Mouse (Mus musculus): ENCODE measurements around the gene Krr1. TPM values are rescaled to one million over a fixed set of nuclear protein-coding genes. Genes with fewer than 3 reads are reported as not detected.

Gene Krr1
- total and polyA plus RNA-seq, 2 experiments: 2.6 to 13.6 TPM

- Histone ChIP-seq H3K79me2 (ENCODE audit: control insufficient read depth, insufficient read depth, low read length) (no peaks in the 10 kb centered on the region), H3K4me1 (ENCODE audit: control insufficient read depth, insufficient read depth, low read length) (peaks cover 13% of the 10 kb centered on the region), H3K27ac (replicated peaks; ENCODE audit: insufficient read depth, low read depth, low read length) (no peak overlapping the region), H3K36me3 (ENCODE audit: control insufficient read depth, insufficient read depth, low read length) (no peaks in the 10 kb centered on the region), H3K27me3 (ENCODE audit: control insufficient read depth, insufficient read depth, low read length) (no peaks in the 10 kb centered on the region), H3K9ac (ENCODE audit: low read depth, low read length) (no peak overlapping the region), H3K4me3 (ENCODE audit: insufficient read depth, low read depth, low read length) (no peak overlapping the region)
- no peak for TF ChIP-seq CTCF (IDR thresholded peaks at IDR 0.05; ENCODE audit: low read depth, low read length)
- TF ChIP-seq POLR2A (IDR thresholded peaks at IDR 0.05; ENCODE audit: extremely low read depth, insufficient read depth, low read length): no peak
- peak; percentile 86 for DNase-seq (ENCODE audit: extremely low read depth, low read depth, low spot score)
- 36% methylated on average over 11 of the region's 11 CpGs for WGBS
Measured at GRCm38 (mm10) chr10:111932621-111933345, 39.7 kb upstream of the Krr1 start.

- H3K4me3 ChIP-seq (ENCODE audit: insufficient read depth, low read depth, low read length): no peak overlapping the region
- peaks cover 13% of the 10 kb centered on the region for H3K4me1 ChIP-seq (ENCODE audit: control insufficient read depth, insufficient read depth, low read length)
- WGBS: 21% methylated on average over 2 of the region's 2 CpGs
- no peak overlapping the region for H3K27ac ChIP-seq (replicated peaks; ENCODE audit: insufficient read depth, low read depth, low read length)
- H3K79me2 ChIP-seq (ENCODE audit: control insufficient read depth, insufficient read depth, low read length): no peaks in the 10 kb centered on the region
- TF ChIP-seq CTCF (IDR thresholded peaks at IDR 0.05; ENCODE audit: low read depth, low read length) (no peak), POLR2A (IDR thresholded peaks at IDR 0.05; ENCODE audit: extremely low read depth, insufficient read depth, low read length) (no peak)
- peak; percentile 91 for DNase-seq (ENCODE audit: extremely low read depth, low read depth, low spot score)
- no peak overlapping the region for H3K9ac ChIP-seq (ENCODE audit: low read depth, low read length)
- no peaks in the 10 kb centered on the region for H3K36me3 ChIP-seq (ENCODE audit: control insufficient read depth, insufficient read depth, low read length)
- no peaks in the 10 kb centered on the region for H3K27me3 ChIP-seq (ENCODE audit: control insufficient read depth, insufficient read depth, low read length)
Measured at GRCm38 (mm10) chr10:111935207-111935606, 37.3 kb upstream of the Krr1 start.

DNA sequence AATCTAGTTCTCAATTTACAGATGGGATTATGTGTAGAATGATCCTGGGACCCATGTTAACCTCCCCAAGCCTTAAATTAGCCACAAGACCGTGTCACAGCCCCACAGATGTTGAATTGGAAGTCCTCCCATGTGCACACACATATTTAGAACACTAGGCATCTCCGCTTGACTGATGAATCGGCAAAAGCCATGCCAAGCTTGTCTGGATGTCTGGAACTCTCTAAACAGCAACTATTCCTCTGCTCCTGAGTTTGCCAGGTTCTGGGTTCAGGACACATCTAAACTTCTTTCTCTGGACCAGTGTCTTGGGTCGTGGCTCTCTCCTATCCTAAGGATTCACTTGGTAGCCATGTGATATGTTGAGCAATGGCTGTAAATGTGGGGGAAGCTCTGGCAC lies 36.4 kb upstream of the Krr1 start:
- no peak for DNase-seq (ENCODE audit: extremely low read depth, low read depth, low spot score)
- Histone ChIP-seq H3K9ac (ENCODE audit: low read depth, low read length) (no peak overlapping the region), H3K27me3 (ENCODE audit: control insufficient read depth, insufficient read depth, low read length) (no peaks in the 10 kb centered on the region), H3K4me1 (ENCODE audit: control insufficient read depth, insufficient read depth, low read length) (peaks cover 13% of the 10 kb centered on the region), H3K36me3 (ENCODE audit: control insufficient read depth, insufficient read depth, low read length) (no peaks in the 10 kb centered on the region), H3K79me2 (ENCODE audit: control insufficient read depth, insufficient read depth, low read length) (no peaks in the 10 kb centered on the region), H3K4me3 (ENCODE audit: insufficient read depth, low read depth, low read length) (no peak overlapping the region), H3K27ac (replicated peaks; ENCODE audit: insufficient read depth, low read depth, low read length) (0 out of 2 replicates have a peak overlapping the region, but pooled peaks have one; percentile 7)
- TF ChIP-seq POLR2A (IDR thresholded peaks at IDR 0.05; ENCODE audit: extremely low read depth, insufficient read depth, low read length) (no peak), CTCF (IDR thresholded peaks at IDR 0.05; ENCODE audit: low read depth, low read length) (no peak)
- 50% methylated on average over 4 of the region's 4 CpGs for WGBS

- WGBS: 24% methylated on average over 13 of the region's 13 CpGs
- peak; percentile 90 for DNase-seq (ENCODE audit: extremely low read depth, low read depth, low spot score)
- Histone ChIP-seq H3K27me3 (ENCODE audit: control insufficient read depth, insufficient read depth, low read length) (no peaks in the 10 kb centered on the region), H3K4me3 (ENCODE audit: insufficient read depth, low read depth, low read length) (no peak overlapping the region), H3K36me3 (ENCODE audit: control insufficient read depth, insufficient read depth, low read length) (no peaks in the 10 kb centered on the region), H3K27ac (replicated peaks; ENCODE audit: insufficient read depth, low read depth, low read length) (peak overlapping the region; percentile 6; the same call in 1 of the 2 replicates), H3K79me2 (ENCODE audit: control insufficient read depth, insufficient read depth, low read length) (no peaks in the 10 kb centered on the region), H3K9ac (ENCODE audit: low read depth, low read length) (no peak overlapping the region), H3K4me1 (ENCODE audit: control insufficient read depth, insufficient read depth, low read length) (peaks cover 13% of the 10 kb centered on the region)
- no peak for TF ChIP-seq CTCF (IDR thresholded peaks at IDR 0.05; ENCODE audit: low read depth, low read length)
- TF ChIP-seq POLR2A (IDR thresholded peaks at IDR 0.05; ENCODE audit: extremely low read depth, insufficient read depth, low read length): no peak
Measured at GRCm38 (mm10) chr10:111936491-111937145, 35.8 kb upstream of the Krr1 start.

- no peak overlapping the region for H3K4me3 ChIP-seq (ENCODE audit: insufficient read depth, low read depth, low read length)
- TF ChIP-seq POLR2A (IDR thresholded peaks at IDR 0.05; ENCODE audit: extremely low read depth, insufficient read depth, low read length): no peak
- TF ChIP-seq CTCF (IDR thresholded peaks at IDR 0.05; ENCODE audit: low read depth, low read length): no peak
- DNase-seq (ENCODE audit: extremely low read depth, low read depth, low spot score): no peak
- H3K4me1 ChIP-seq (ENCODE audit: control insufficient read depth, insufficient read depth, low read length): peaks cover 13% of the 10 kb centered on the region
- H3K27ac ChIP-seq (replicated peaks; ENCODE audit: insufficient read depth, low read depth, low read length): no peak overlapping the region
- H3K9ac ChIP-seq (ENCODE audit: low read depth, low read length): no peak overlapping the region
- H3K27me3 ChIP-seq (ENCODE audit: control insufficient read depth, insufficient read depth, low read length): no peaks in the 10 kb centered on the region
- 69% methylated on average over 5 of the region's 5 CpGs for WGBS
- no peaks in the 10 kb centered on the region for H3K79me2 ChIP-seq (ENCODE audit: control insufficient read depth, insufficient read depth, low read length)
- no peaks in the 10 kb centered on the region for H3K36me3 ChIP-seq (ENCODE audit: control insufficient read depth, insufficient read depth, low read length)
Measured at GRCm38 (mm10) chr10:111937146-111937534, 35.3 kb upstream of the Krr1 start.

- Histone ChIP-seq H3K9ac (ENCODE audit: low read depth, low read length) (no peak overlapping the region), H3K27ac (replicated peaks; ENCODE audit: insufficient read depth, low read depth, low read length) (no peak overlapping the region), H3K79me2 (ENCODE audit: control insufficient read depth, insufficient read depth, low read length) (no peaks in the 10 kb centered on the region), H3K4me1 (ENCODE audit: control insufficient read depth, insufficient read depth, low read length) (peaks cover 4% of the 10 kb centered on the region), H3K4me3 (ENCODE audit: insufficient read depth, low read depth, low read length) (no peak overlapping the region), H3K27me3 (ENCODE audit: control insufficient read depth, insufficient read depth, low read length) (no peaks in the 10 kb centered on the region), H3K36me3 (ENCODE audit: control insufficient read depth, insufficient read depth, low read length) (no peaks in the 10 kb centered on the region)
- 37% methylated on average over 7 of the region's 7 CpGs for WGBS
- peak; percentile 63 for DNase-seq (ENCODE audit: extremely low read depth, low read depth, low spot score)
- TF ChIP-seq POLR2A (IDR thresholded peaks at IDR 0.05; ENCODE audit: extremely low read depth, insufficient read depth, low read length): no peak
- no peak for TF ChIP-seq CTCF (IDR thresholded peaks at IDR 0.05; ENCODE audit: low read depth, low read length)
Measured at GRCm38 (mm10) chr10:111943026-111943425, 29.4 kb upstream of the Krr1 start.

Data from liver, adult 2 months (tissue).